In genomic region chr7:44867010-44867702, GRCm38 (mm10) we compare ENCODE assay signal across 9 mouse cellular contexts. TPM values are rescaled to one million over a fixed set of nuclear protein-coding genes. Genes with fewer than 3 reads are reported as not detected.
DNase-seq lines count a peak whose midpoint lies in the region; ATAC-seq lines count a peak whose summit lies in the region.
"Had no signal": no experiment of that assay in that cellular context is flagged by ENCODE, and none has a peak within 500 bp of the region (broad histone marks: within the 10 kb centered on the region; RNA-seq: fewer than 3 reads in every experiment).

No protein-coding gene starts in this region.

- peak; percentile 58 for DNase-seq in cerebellum, adult 9-10 months
- no peak for DNase-seq in cerebellum, postnatal 25 days
- DNase-seq in neural tube, embryonic 11.5 days (ENCODE audit: low spot score), result no peak
- no peak for DNase-seq in neural tube, embryonic 10.5 days (ENCODE audit: extremely low spot score, low spot score)
- no peak for DNase-seq in liver, embryonic 13.5 days
- DNase-seq in MN1 (ENCODE audit: low spot score), result no peak
- no peak for DNase-seq in urinary bladder, postnatal 10 days (ENCODE audit: low spot score)
- no peak for DNase-seq in thymus, postnatal 25 days
- DNase-seq: layer of hippocampus, postnatal 36 days had no signal

- peaks cover 28% of the 10 kb centered on the region for H3K4me1 ChIP-seq in neural tube, embryonic 11.5 days (ENCODE audit: control insufficient read depth, insufficient read depth, low read length)
- peaks cover 59% of the 10 kb centered on the region for H3K4me1 ChIP-seq in liver, embryonic 13.5 days (replicated peaks)

- H3K4me2 ChIP-seq in neural tube, embryonic 11.5 days (ENCODE audit: low read depth), result peak overlapping the region; percentile 83
- H3K4me2 ChIP-seq in liver, embryonic 13.5 days, result peak overlapping the region; percentile 98

- ATAC-seq in neural tube, embryonic 11.5 days (ENCODE audit: insufficient read depth, low FRiP score, low TSS enrichment), result no peak
- ATAC-seq in liver, embryonic 13.5 days (ENCODE audit: low read depth), result no peak

- H3K27ac ChIP-seq in neural tube, embryonic 11.5 days (ENCODE audit: low read depth, low read length), result 0 out of 2 replicates have a peak overlapping the region, but pooled peaks have one; percentile 10
- 0 out of 2 replicates have a peak overlapping the region, but pooled peaks have one; percentile 29 for H3K27ac ChIP-seq in liver, embryonic 13.5 days

- H3K36me3 ChIP-seq in neural tube, embryonic 11.5 days (ENCODE audit: control insufficient read depth, insufficient read depth, low read length), result peaks cover 24% of the 10 kb centered on the region
- H3K36me3 ChIP-seq in liver, embryonic 13.5 days, result peaks cover 39% of the 10 kb centered on the region

- H3K4me3 ChIP-seq in neural tube, embryonic 11.5 days (ENCODE audit: low read depth, low read length), result peak overlapping the region; percentile 99
- H3K4me3 ChIP-seq in liver, embryonic 13.5 days (replicated peaks), result peak overlapping the region; percentile 80; the same call in 1 of the 2 replicates

- H3K27me3 ChIP-seq in neural tube, embryonic 11.5 days (ENCODE audit: control insufficient read depth, insufficient read depth, low read length), result no peaks in the 10 kb centered on the region
- H3K27me3 ChIP-seq in liver, embryonic 13.5 days, result no peaks in the 10 kb centered on the region

- H3K9ac ChIP-seq in neural tube, embryonic 11.5 days (ENCODE audit: low read length), result no peak overlapping the region
- peak overlapping the region; percentile 34 for H3K9ac ChIP-seq in liver, embryonic 13.5 days

- no peaks in the 10 kb centered on the region for H3K9me3 ChIP-seq in neural tube, embryonic 11.5 days (ENCODE audit: control insufficient read depth, low read length)
- H3K9me3 ChIP-seq in liver, embryonic 13.5 days (replicated peaks), result no peaks in the 10 kb centered on the region

- WGBS in neural tube, embryonic 11.5 days, result 79% methylated on average over 19 of the region's 19 CpGs
- 73% methylated on average over 19 of the region's 19 CpGs for WGBS in liver, embryonic 13.5 days (ENCODE audit: insufficient replicate concordance)

RNA-seq across cellular contexts. Expression of gene Ptov1, which starts 2.4 kb away (rescaled TPM):
- 418 and 419 TPM in 2 replicates for polyA plus RNA-seq in neural tube, embryonic 11.5 days (2014; fragmentation: Nextera tagmentation; extraction: Ambion mirVana)
- polyA plus RNA-seq in liver, embryonic 13.5 days (2015; fragmentation: Nextera tagmentation; extraction: Ambion mirVana), result 50.4 and 57.0 TPM in 2 replicates

RNA-seq across cellular contexts. Expression of gene Pnkp, which starts 10.2 kb away (rescaled TPM):
- 30.2 and 30.6 TPM in 2 replicates for polyA plus RNA-seq in neural tube, embryonic 11.5 days (2014; fragmentation: Nextera tagmentation; extraction: Ambion mirVana)
- 22.8 and 24.2 TPM in 2 replicates for polyA plus RNA-seq in liver, embryonic 13.5 days (2015; fragmentation: Nextera tagmentation; extraction: Ambion mirVana)

RNA-seq across cellular contexts. Expression of gene Tbc1d17, which starts 18.3 kb away (rescaled TPM):
- 69.3 and 93.0 TPM in 2 replicates for polyA plus RNA-seq in neural tube, embryonic 11.5 days (2014; fragmentation: Nextera tagmentation; extraction: Ambion mirVana)
- 29.0 and 30.0 TPM in 2 replicates for polyA plus RNA-seq in liver, embryonic 13.5 days (2015; fragmentation: Nextera tagmentation; extraction: Ambion mirVana)

RNA-seq across cellular contexts. Expression of gene Akt1s1, which starts 18.4 kb away (rescaled TPM):
- 37.2 and 49.3 TPM in 2 replicates for polyA plus RNA-seq in neural tube, embryonic 11.5 days (2014; fragmentation: Nextera tagmentation; extraction: Ambion mirVana)
- polyA plus RNA-seq in liver, embryonic 13.5 days (2015; fragmentation: Nextera tagmentation; extraction: Ambion mirVana), result 32.0 and 32.1 TPM in 2 replicates

RNA-seq across cellular contexts. Expression of gene Med25, which starts 25.4 kb away (rescaled TPM):
- 87.7 and 93.1 TPM in 2 replicates for polyA plus RNA-seq in neural tube, embryonic 11.5 days (2014; fragmentation: Nextera tagmentation; extraction: Ambion mirVana)
- polyA plus RNA-seq in liver, embryonic 13.5 days (2015; fragmentation: Nextera tagmentation; extraction: Ambion mirVana), result 47.2 and 51.2 TPM in 2 replicates
